In the genomic region with DNA sequence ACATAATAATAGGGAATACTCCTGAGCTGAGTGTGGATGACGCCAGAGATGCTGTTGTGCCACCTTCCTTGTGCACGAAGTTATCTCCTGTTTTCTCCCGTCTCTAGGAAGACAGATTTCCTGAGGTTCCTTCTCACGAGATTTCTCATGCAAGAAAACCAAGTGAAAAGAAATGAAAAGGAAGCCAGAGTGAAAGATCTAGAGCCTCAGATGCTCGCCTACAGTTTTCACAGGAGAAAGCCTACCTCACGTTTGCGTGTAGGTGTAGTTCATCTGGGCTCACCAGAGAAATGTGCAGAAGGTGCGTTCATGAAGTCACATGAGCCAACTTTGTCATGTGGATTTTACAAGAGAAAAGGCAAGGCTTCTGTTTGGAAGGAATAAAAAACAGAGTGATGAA, we compare ENCODE assay signal across 23 mouse cellular contexts.
"Had no signal": no experiment of that assay in that cellular context is flagged by ENCODE, and none has a peak within 500 bp of the region (broad histone marks: within the 10 kb centered on the region; RNA-seq: fewer than 3 reads in every experiment).

No protein-coding gene starts in this region.

- H3K9me3 ChIP-seq: intestine, embryonic 15.5 days; kidney, embryonic 15.5 days; limb, embryonic 10.5 days; limb, embryonic 13.5 days; liver, embryonic 12.5 days; liver, embryonic 15.5 days; lung, embryonic 15.5 days; megakaryocyte, embryonic 14.5 days; midbrain, embryonic 10.5 days; midbrain, embryonic 13.5 days; neural tube, embryonic 13.5 days had no signal

- H3K4me2 ChIP-seq: intestine, embryonic 15.5 days; kidney, embryonic 15.5 days; limb, embryonic 13.5 days; liver, embryonic 12.5 days; liver, embryonic 15.5 days; lung, embryonic 15.5 days; midbrain, embryonic 13.5 days; neural tube, embryonic 13.5 days had no signal

- H3K27me3 ChIP-seq: intestine, embryonic 15.5 days; kidney, embryonic 15.5 days; limb, embryonic 13.5 days; liver, embryonic 12.5 days; liver, embryonic 15.5 days; lung, embryonic 15.5 days; megakaryocyte, embryonic 14.5 days; midbrain, embryonic 13.5 days; neural tube, embryonic 13.5 days had no signal

- H3K27ac ChIP-seq: intestine, embryonic 15.5 days; kidney, embryonic 15.5 days; limb, embryonic 10.5 days; limb, embryonic 13.5 days; liver, embryonic 12.5 days; liver, embryonic 15.5 days; lung, embryonic 15.5 days; midbrain, embryonic 10.5 days; midbrain, embryonic 13.5 days; neural tube, embryonic 13.5 days; stomach, postnatal 0 days had no signal

- H3K36me3 ChIP-seq: intestine, embryonic 15.5 days; kidney, embryonic 15.5 days; limb, embryonic 10.5 days; limb, embryonic 13.5 days; liver, embryonic 12.5 days; liver, embryonic 15.5 days; lung, embryonic 15.5 days; midbrain, embryonic 10.5 days; midbrain, embryonic 13.5 days; neural tube, embryonic 13.5 days had no signal

- H3K4me3 ChIP-seq: intestine, embryonic 15.5 days; kidney, embryonic 15.5 days; limb, embryonic 10.5 days; limb, embryonic 13.5 days; liver, embryonic 12.5 days; liver, embryonic 15.5 days; lung, embryonic 15.5 days; megakaryocyte, embryonic 14.5 days; midbrain, embryonic 10.5 days; midbrain, embryonic 13.5 days; myocyte; neural tube, embryonic 13.5 days had no signal

- H3K4me1 ChIP-seq: intestine, embryonic 15.5 days; kidney, embryonic 15.5 days; limb, embryonic 10.5 days; limb, embryonic 13.5 days; liver, embryonic 12.5 days; liver, embryonic 15.5 days; lung, embryonic 15.5 days; megakaryocyte, embryonic 14.5 days; midbrain, embryonic 10.5 days; midbrain, embryonic 13.5 days; neural tube, embryonic 13.5 days had no signal

- H3K9ac ChIP-seq: intestine, embryonic 15.5 days; kidney, embryonic 15.5 days; limb, embryonic 13.5 days; liver, embryonic 12.5 days; liver, embryonic 15.5 days; lung, embryonic 15.5 days; midbrain, embryonic 13.5 days; neural tube, embryonic 13.5 days had no signal

- DNase-seq: kidney, adult 11 months; kidney, adult 8-10 months; kidney, postnatal 10 days; kidney, postnatal 36 days; liver; lung, adult 18-20 months; lung, postnatal 10 days; lung, postnatal 36 days; thymus, postnatal 25 days had no signal

- ATAC-seq: intestine, embryonic 15.5 days; liver, embryonic 12.5 days; midbrain, embryonic 13.5 days; midbrain, embryonic 16.5 days had no signal
